Mouse (Mus musculus): Measurements from ENCODE around the gene Gm21891. TPM values are rescaled to one million over a fixed set of nuclear protein-coding genes. Genes with fewer than 3 reads are reported as not detected.
"Not testable (repeated sequence)": the region's sequence is repeated elsewhere in the genome, so short reads cannot be mapped to it uniquely, and the experiment has no call there.

The Gm21891 gene
- polyA plus RNA-seq (2015; fragmentation: Nextera tagmentation; extraction: Ambion mirVana) = not detected in 2 replicates

DNA sequence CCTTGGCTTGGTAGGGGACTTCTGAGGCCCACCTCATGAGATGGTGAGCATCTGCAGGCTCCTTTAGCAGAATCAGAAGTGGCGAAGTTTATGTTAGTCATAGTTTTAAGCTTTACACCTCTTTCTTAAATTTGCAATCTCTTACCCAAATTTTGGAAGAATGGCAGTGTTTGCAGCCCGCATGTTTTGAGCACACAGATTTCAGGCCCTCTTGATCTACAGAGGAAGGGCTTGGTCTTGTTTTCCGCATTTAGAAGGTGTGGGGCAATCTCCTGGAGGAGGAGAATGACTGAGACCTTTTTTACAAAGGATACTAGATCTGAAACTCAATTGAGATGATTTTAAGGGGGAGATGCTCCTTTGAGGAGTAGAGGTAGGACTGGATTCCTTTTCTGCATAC lies at the start of gene Gm21891:
Gm21891 (minus strand) TSS at position 101 of the 400 bp plus-strand sequence.
- H3K9me3 ChIP-seq; H3K4me3 ChIP-seq; H3K4me1 ChIP-seq; H3K27me3 ChIP-seq; H3K36me3 ChIP-seq; H3K9ac ChIP-seq (replicated peaks); ATAC-seq (replicated peaks); H3K4me2 ChIP-seq (replicated peaks); H3K27ac ChIP-seq (replicated peaks): not testable (repeated sequence)
- no CpG with 5 or more reads among the region's 3 CpGs for WGBS

DNA sequence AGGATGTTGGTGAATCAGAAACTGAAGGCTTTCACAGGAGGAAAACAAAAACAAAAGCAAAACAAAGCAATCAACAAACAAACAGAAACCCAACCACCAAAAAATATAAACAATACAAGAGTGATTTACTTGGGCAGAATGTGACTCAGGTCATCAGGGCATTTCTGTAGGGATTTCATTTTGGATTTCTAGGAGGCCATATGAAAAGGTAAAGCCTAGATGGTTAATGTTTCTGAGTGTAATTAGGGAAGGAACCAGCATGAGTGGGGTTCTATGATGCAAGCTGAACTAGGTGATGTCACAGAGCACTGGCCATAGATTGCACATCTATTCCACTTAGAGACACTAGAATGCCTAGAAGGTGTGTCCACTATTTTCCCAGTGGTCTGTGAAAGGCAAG lies 28.4 kb upstream of the Gm21891 start, which contains the start of gene Gm21425:
Gm21425 (plus strand) TSS at position 301 of the 400 bp plus-strand sequence.
- ATAC-seq (replicated peaks); H3K4me1 ChIP-seq; H3K36me3 ChIP-seq; H3K9me3 ChIP-seq; H3K27me3 ChIP-seq; H3K4me2 ChIP-seq (replicated peaks); H3K27ac ChIP-seq (replicated peaks); H3K9ac ChIP-seq (replicated peaks); H3K4me3 ChIP-seq: not testable (repeated sequence)

Other genes with a start within 250 kb of the Gm21891 start
- gene Gm20807, start 90.6 kb downstream of the Gm21891 start, polyA plus RNA-seq (2015; fragmentation: Nextera tagmentation; extraction: Ambion mirVana) = not detected in 2 replicates
- gene Gm21425, start 28.5 kb upstream of the Gm21891 start, polyA plus RNA-seq (2015; fragmentation: Nextera tagmentation; extraction: Ambion mirVana) = not detected in 2 replicates
- gene Gm21828, start 90.4 kb upstream of the Gm21891 start, polyA plus RNA-seq (2015; fragmentation: Nextera tagmentation; extraction: Ambion mirVana) = not detected in 2 replicates
- gene Gm21440, start 118.9 kb upstream of the Gm21891 start, polyA plus RNA-seq (2015; fragmentation: Nextera tagmentation; extraction: Ambion mirVana) = not detected in 2 replicates
- gene Gm21454, start 119.0 kb upstream of the Gm21891 start, polyA plus RNA-seq (2015; fragmentation: Nextera tagmentation; extraction: Ambion mirVana) = not detected in 2 replicates
- not detected in 2 replicates for gene Gm21725, start 215.6 kb upstream of the Gm21891 start, polyA plus RNA-seq (2015; fragmentation: Nextera tagmentation; extraction: Ambion mirVana)

Measured in forebrain, embryonic 15.5 days (tissue).